Mouse (Mus musculus): Measurements from ENCODE around the gene Nup188. TPM values are rescaled to one million over a fixed set of nuclear protein-coding genes. Genes with fewer than 3 reads are reported as not detected.

The Nup188 gene
- polyA plus RNA-seq, 1 experiment from 2014 or later, result 25.7 TPM

- H3K27ac ChIP-seq (replicated peaks), result peak overlapping the region; percentile 99; the same call in 1 of the 2 replicates
- 95% methylated on average over 2 of the region's 2 CpGs for WGBS
Observed at GRCm38 (mm10) chr2:30267466-30267865, 18.7 kb upstream of the Nup188 start.

DNA sequence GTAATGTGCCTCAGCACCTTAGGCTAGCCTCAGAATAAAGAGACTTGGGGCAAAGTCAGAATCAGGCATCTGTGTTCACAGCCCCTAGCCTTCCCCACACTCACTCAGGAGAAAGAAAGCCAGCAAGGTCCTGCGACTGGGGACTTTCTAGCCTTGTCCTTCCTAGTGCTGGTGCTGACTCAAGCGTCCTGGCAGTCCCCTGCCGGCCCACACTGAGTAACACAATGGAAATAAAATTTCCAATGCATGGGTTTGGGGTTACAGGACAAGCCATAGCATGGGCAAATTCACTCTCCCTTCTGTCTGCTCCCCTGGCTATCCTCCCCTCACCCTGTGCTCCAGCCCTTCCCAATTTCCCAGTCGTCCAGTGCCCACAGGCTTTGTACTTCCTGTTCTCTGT lies 17.8 kb upstream of the Nup188 start:
- Histone ChIP-seq H3K27me3 (replicated peaks) (no peaks in the 10 kb centered on the region), H3K9ac (0 out of 2 replicates have a peak overlapping the region, but pooled peaks have one; percentile 12), H3K27ac (replicated peaks) (peak overlapping the region; percentile 45), H3K36me3 (peaks cover 30% of the 10 kb centered on the region), H3K9me3 (no peaks in the 10 kb centered on the region), H3K4me2 (no peak overlapping the region), H3K4me1 (peaks cover 60% of the 10 kb centered on the region), H3K4me3 (no peak overlapping the region)
- 46% methylated on average over 4 of the region's 4 CpGs for WGBS
- no peak for ATAC-seq (ENCODE audit: extremely low read depth, insufficient number of reproducible peaks, low FRiP score, low TSS enrichment)

More at GRCm38 (mm10) chr2:30267466-30267865, 18.7 kb upstream of the Nup188 start:
- no peak overlapping the region for H3K4me2 ChIP-seq
- H3K27me3 ChIP-seq (replicated peaks), result no peaks in the 10 kb centered on the region
- H3K4me3 ChIP-seq, result no peak overlapping the region
- H3K9ac ChIP-seq, result 0 out of 2 replicates have a peak overlapping the region, but pooled peaks have one; percentile 2
- H3K36me3 ChIP-seq, result peaks cover 29% of the 10 kb centered on the region
- ATAC-seq (ENCODE audit: extremely low read depth, insufficient number of reproducible peaks, low FRiP score, low TSS enrichment), result no peak
- peaks cover 68% of the 10 kb centered on the region for H3K4me1 ChIP-seq
- no peaks in the 10 kb centered on the region for H3K9me3 ChIP-seq

DNA sequence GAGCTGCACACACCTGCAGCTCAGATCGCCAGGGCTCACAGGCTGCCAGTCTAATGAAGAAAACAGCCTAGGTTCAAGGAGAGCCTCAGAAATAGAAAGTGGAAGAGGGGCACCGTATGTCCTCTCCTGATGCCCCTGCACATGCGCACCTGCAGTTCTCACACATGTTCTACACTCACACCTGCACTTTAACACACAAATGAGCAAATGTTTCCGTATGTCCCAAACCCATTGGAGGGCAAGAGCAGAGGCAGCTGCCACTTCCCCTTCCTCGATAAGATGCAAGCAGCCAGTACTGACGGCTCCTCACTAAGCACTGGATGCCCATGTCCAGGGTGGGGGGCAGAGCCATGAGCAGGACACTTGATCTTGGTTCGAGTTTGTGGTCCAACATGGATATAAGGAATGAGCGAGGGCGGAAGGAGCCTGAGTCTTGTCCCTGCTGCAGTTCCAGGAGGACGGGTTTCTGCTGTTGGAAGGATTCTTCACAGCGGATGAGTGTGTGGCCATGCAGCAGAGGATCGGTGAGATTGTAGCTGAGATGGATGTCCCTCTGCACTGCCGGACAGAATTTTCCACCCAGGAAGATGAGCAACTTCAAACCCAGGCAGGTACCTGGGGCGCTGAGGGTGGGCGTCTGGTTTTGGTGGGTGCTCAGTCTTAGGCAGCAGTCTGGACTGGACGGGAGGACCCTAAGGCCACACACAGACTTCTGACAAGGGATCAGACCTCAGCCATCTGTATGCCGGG lies 16.8 kb upstream of the Nup188 start:
- Histone ChIP-seq H3K4me2 (no peak overlapping the region), H3K9ac (peak overlapping the region; percentile 56), H3K4me3 (no peak overlapping the region), H3K27me3 (replicated peaks) (no peaks in the 10 kb centered on the region), H3K9me3 (no peaks in the 10 kb centered on the region), H3K36me3 (peaks cover 21% of the 10 kb centered on the region), H3K4me1 (peaks cover 50% of the 10 kb centered on the region), H3K27ac (replicated peaks) (peak overlapping the region; percentile 82)
- WGBS, result 81% methylated on average over 17 of the region's 17 CpGs
- ATAC-seq (ENCODE audit: extremely low read depth, insufficient number of reproducible peaks, low FRiP score, low TSS enrichment), result no peak

DNA sequence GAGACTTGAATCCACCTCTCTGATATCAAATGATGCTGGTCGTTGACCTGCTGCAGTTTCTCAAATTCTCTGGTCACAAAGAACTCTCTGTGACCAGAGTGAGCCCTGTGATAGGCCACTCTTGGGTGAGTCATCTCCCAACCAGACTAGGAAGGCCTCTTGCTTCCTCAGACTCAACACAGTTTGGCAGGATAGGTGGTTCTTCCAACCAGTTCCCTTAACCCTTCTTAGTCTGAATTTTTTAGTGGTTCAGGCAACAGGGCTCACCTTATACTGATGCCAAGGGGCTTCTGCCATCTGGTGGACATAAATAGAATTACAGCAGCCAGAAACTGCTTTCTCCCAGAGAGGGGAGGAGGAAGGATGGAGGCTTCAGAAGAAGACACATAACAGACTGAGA lies 16.1 kb upstream of the Nup188 start:
- H3K4me3 ChIP-seq, result no peak overlapping the region
- no peak overlapping the region for H3K9ac ChIP-seq
- peak overlapping the region; percentile 82 for H3K27ac ChIP-seq (replicated peaks)
- no peaks in the 10 kb centered on the region for H3K9me3 ChIP-seq
- peak; percentile 47; the same call in 1 of the 2 replicates for ATAC-seq (ENCODE audit: extremely low read depth, insufficient number of reproducible peaks, low FRiP score, low TSS enrichment)
- peaks cover 43% of the 10 kb centered on the region for H3K4me1 ChIP-seq
- 18% methylated on average over 1 of the region's 1 CpGs for WGBS
- H3K4me2 ChIP-seq, result no peak overlapping the region
- H3K36me3 ChIP-seq, result peaks cover 18% of the 10 kb centered on the region
- no peaks in the 10 kb centered on the region for H3K27me3 ChIP-seq (replicated peaks)

- Histone ChIP-seq H3K27ac (replicated peaks) (no peak within 1 kb of the TSS), H3K4me2 (no peak within 1 kb of the TSS), H3K9ac (no peak within 1 kb of the TSS), H3K36me3 (peaks cover 39% of the 10 kb centered on the region), H3K4me1 (peaks cover 11% of the 10 kb centered on the region), H3K27me3 (replicated peaks) (no peaks in the 10 kb centered on the region), H3K4me3 (no peak within 1 kb of the TSS), H3K9me3 (no peaks in the 10 kb centered on the region)
- ATAC-seq (ENCODE audit: extremely low read depth, insufficient number of reproducible peaks, low FRiP score, low TSS enrichment), result no peak
- WGBS, result 92% methylated on average over 11 of the region's 11 CpGs
Observed at GRCm38 (mm10) chr2:30280743-30281142, 5.5 kb upstream of the Nup188 start, which contains the start of gene Gm28038. Gene Gm28038, plus strand, starts transcription at chr2:30281043.

DNA sequence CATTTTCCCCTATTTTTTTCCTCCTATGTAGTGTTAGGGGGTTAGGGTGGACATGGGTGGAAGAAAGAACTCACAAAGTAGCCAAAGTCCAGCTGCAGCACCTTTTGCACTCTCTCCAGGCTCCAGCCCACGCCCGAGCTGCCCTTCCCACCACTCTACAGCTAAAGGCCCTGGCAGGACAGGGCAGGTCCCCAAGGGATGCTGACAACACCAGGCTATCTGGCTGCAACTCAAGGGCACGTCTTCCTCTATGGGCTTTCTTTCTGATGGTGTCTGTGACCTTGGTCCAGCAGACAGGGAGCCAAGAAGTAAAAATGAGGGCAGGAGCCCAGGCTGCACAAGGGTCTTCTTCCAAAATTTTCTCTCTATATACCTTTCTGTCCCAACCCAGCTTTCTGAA lies 4.5 kb upstream of the Nup188 start:
- no peak overlapping the region for H3K9ac ChIP-seq
- peaks cover 11% of the 10 kb centered on the region for H3K4me1 ChIP-seq
- no peak overlapping the region for H3K4me3 ChIP-seq
- H3K4me2 ChIP-seq, result no peak overlapping the region
- peaks cover 39% of the 10 kb centered on the region for H3K36me3 ChIP-seq
- no peak for ATAC-seq (ENCODE audit: extremely low read depth, insufficient number of reproducible peaks, low FRiP score, low TSS enrichment)
- H3K27me3 ChIP-seq (replicated peaks), result no peaks in the 10 kb centered on the region
- no peaks in the 10 kb centered on the region for H3K9me3 ChIP-seq
- H3K27ac ChIP-seq (replicated peaks), result no peak overlapping the region
- 65% methylated on average over 3 of the region's 3 CpGs for WGBS

DNA sequence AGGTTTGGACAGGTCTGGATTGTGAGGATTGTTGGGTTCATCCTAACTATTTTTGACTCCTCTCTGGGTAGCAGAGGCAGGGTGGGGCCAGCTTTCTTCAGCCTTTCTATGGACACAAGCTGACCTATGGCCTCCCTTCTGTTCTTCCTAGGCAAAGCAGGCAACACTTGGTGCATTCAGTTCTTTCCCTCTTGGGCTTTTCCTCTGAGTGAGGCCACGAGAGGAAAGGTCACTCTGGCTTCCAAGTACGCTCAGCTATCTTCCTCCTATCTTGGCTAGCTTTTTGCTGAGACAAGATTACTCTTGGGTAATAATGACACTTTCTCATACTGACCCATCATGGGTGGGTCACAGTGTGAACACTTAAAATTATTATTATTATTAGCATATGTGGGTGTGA lies 3.0 kb upstream of the Nup188 start:
- 80% methylated on average over 2 of the region's 2 CpGs for WGBS
- no peaks in the 10 kb centered on the region for H3K9me3 ChIP-seq
- H3K9ac ChIP-seq, result no peak overlapping the region
- ATAC-seq (ENCODE audit: extremely low read depth, insufficient number of reproducible peaks, low FRiP score, low TSS enrichment), result no peak
- peaks cover 24% of the 10 kb centered on the region for H3K4me1 ChIP-seq
- no peaks in the 10 kb centered on the region for H3K27me3 ChIP-seq (replicated peaks)
- H3K36me3 ChIP-seq, result peaks cover 29% of the 10 kb centered on the region
- H3K4me2 ChIP-seq, result no peak overlapping the region
- no peak overlapping the region for H3K27ac ChIP-seq (replicated peaks)
- H3K4me3 ChIP-seq, result no peak overlapping the region

DNA sequence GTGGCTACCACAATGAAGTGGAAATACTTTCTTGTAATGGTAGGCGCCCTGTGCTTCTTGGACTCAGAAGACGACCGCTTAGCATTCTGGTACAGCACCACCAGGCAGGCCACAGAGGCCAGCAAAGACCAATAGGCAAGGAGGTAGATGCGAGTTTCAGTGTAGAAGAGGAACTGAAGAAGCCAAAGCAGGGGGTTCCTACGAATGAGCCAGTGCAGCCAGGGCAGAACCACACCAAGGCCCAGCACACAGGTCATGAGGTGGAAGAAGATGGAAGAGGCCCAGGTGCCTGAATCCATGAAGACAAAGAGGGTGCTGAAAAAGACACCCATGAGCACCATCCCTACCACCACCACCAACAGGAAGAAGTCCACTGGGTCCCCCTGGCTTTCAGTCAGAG lies 1.2 kb upstream of the Nup188 start:
- ATAC-seq (ENCODE audit: extremely low read depth, insufficient number of reproducible peaks, low FRiP score, low TSS enrichment), result no peak
- WGBS, result 85% methylated on average over 5 of the region's 5 CpGs
- H3K9ac ChIP-seq, result peak overlapping the region; percentile 97
- peaks cover 24% of the 10 kb centered on the region for H3K4me1 ChIP-seq
- peak overlapping the region; percentile 96 for H3K4me2 ChIP-seq
- no peaks in the 10 kb centered on the region for H3K9me3 ChIP-seq
- no peaks in the 10 kb centered on the region for H3K27me3 ChIP-seq (replicated peaks)
- H3K27ac ChIP-seq (replicated peaks), result no peak overlapping the region
- peak overlapping the region; percentile 96 for H3K4me3 ChIP-seq
- peaks cover 38% of the 10 kb centered on the region for H3K36me3 ChIP-seq

DNA sequence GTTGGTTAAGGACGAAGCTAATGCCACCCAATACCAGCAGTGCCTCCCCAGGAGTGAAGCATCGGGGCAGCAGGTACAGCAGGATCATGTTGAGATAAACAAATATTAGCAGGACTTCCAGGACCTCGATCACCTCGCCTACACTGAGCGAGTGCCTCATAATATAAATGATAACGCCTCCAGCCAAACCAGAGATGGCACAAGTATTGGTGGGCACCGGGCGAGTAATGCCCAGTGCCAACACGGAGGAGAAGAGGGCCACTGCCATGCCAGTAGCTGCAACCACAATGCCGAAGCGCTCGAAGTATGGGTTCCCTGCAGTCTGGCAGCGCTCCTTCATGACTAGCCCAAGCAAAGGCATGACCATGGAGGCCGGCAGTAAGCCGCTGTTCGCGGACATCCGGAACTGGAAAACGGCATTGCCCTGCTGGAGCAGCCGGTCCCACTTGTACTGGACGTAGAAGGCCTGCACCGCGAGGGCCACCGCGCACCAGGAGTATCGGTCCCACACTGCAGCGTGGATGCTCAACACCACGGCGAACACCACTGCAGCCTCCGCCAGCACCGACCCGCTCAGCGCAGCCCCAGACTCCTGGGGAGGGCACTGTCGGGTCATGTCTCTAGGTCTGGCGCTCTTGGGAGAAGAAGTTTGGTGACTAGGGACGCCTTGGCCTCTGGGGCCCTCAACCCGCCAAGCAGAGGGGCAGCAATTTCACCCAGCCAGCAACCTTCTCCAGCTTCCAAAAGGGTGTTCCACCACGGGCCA lies 598 bp upstream of the Nup188 start:
- ATAC-seq (ENCODE audit: extremely low read depth, insufficient number of reproducible peaks, low FRiP score, low TSS enrichment), result peak; percentile 47; the same call in 1 of the 2 replicates
- Histone ChIP-seq H3K9ac (peak overlapping the region; percentile 97), H3K36me3 (peaks cover 38% of the 10 kb centered on the region), H3K4me3 (peak overlapping the region; percentile 96), H3K27ac (replicated peaks) (peak overlapping the region; percentile 67), H3K4me1 (peaks cover 24% of the 10 kb centered on the region), H3K9me3 (no peaks in the 10 kb centered on the region), H3K27me3 (replicated peaks) (no peaks in the 10 kb centered on the region), H3K4me2 (peak overlapping the region; percentile 96)
- WGBS, result 12% methylated on average over 38 of the region's 38 CpGs

DNA sequence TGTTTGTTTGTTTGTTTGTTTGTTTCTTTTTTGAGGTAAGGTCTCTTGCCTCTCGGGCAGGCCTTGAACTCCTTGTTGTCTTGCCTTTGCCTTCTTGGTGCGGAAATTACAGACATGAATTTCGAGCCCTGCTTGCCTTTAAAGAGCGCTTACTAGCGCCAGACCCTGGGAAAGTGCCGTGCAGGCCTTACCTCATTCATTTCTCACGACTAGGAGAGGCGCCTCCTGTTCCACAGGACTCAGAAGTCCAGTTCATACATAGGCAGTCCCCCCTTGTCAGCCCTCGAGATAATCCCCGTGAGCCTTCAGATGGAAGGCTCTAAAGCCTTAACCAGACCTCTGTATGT lies 803 bp downstream of the Nup188 start:
- no peaks in the 10 kb centered on the region for H3K9me3 ChIP-seq
- H3K9ac ChIP-seq, result peak overlapping the region; percentile 97
- ATAC-seq (ENCODE audit: extremely low read depth, insufficient number of reproducible peaks, low FRiP score, low TSS enrichment), result no peak
- no peaks in the 10 kb centered on the region for H3K27me3 ChIP-seq (replicated peaks)
- peak overlapping the region; percentile 96 for H3K4me3 ChIP-seq
- peak overlapping the region; percentile 72; the same call in 1 of the 2 replicates for H3K27ac ChIP-seq (replicated peaks)
- 1% methylated on average over 10 of the region's 10 CpGs for WGBS
- H3K36me3 ChIP-seq, result peaks cover 37% of the 10 kb centered on the region
- peaks cover 24% of the 10 kb centered on the region for H3K4me1 ChIP-seq
- H3K4me2 ChIP-seq, result peak overlapping the region; percentile 96

GRCm38 (mm10) chr2:30299525-30299924 lies 13.3 kb downstream of the Nup188 start:
- ATAC-seq (ENCODE audit: extremely low read depth, insufficient number of reproducible peaks, low FRiP score, low TSS enrichment), result no peak
- Histone ChIP-seq H3K9ac (no peak overlapping the region), H3K4me1 (peaks cover 5% of the 10 kb centered on the region), H3K9me3 (no peaks in the 10 kb centered on the region), H3K27me3 (replicated peaks) (no peaks in the 10 kb centered on the region), H3K4me2 (no peak overlapping the region), H3K4me3 (no peak overlapping the region), H3K27ac (replicated peaks) (no peak overlapping the region), H3K36me3 (peaks cover 76% of the 10 kb centered on the region)
- WGBS, result 74% methylated on average over 3 of the region's 3 CpGs

Measured in heart, embryonic 13.5 days (tissue).